Mouse (Mus musculus) megakaryocyte-erythroid progenitor cell, adult 5 weeks (primary cell): Measurements from ENCODE around the gene Stap2. TPM values are rescaled to one million over a fixed set of nuclear protein-coding genes. Genes with fewer than 3 reads are reported as not detected.

Source experiments
- polyA plus RNA-seq: library from polyadenylated mRNA; stranded (reverse); fragments of >175 nt; gene quantifications from 2 replicates; pipeline ENCODE4 v1.2.3, GENCODE M21; 2012

The Stap2 gene
- 0.18 and 0.47 TPM in 2 replicates for polyA plus RNA-seq

GRCm38 (mm10) chr17:56005415-56006061, at the start of gene Stap2, which contains the start of gene Mpnd:
Gene Stap2 (minus strand): TSS chr17:56005584.
Gene Mpnd (plus strand): TSS chr17:56005711.

GRCm38 (mm10) chr17:56040030-56040856, 34.9 kb upstream of the Stap2 start, which contains the start of gene Chaf1a:
Gene Chaf1a (plus strand): TSS chr17:56040439.

GRCm38 (mm10) chr17:56036176-56036900, 31.0 kb upstream of the Stap2 start, which contains the start of gene Sh3gl1:
Gene Sh3gl1 (minus strand): TSS chr17:56036635.

GRCm38 (mm10) chr17:55986030-55986961, 19.1 kb downstream of the Stap2 start, which contains the start of gene Fsd1:
Gene Fsd1 (plus strand): TSS chr17:55986509.

GRCm38 (mm10) chr17:55969966-55970891, 35.2 kb downstream of the Stap2 start, which contains the start of gene Shd:
Gene Shd (plus strand): TSS chr17:55970467.

GRCm38 (mm10) chr17:55958918-55959728, 46.3 kb downstream of the Stap2 start, which contains the start of gene Yju2:
Gene Yju2 (plus strand): TSS chr17:55959099.

GRCm38 (mm10) chr17:55952447-55953027, 52.8 kb downstream of the Stap2 start, which contains the start of gene Ebi3:
Gene Ebi3 (plus strand): TSS chr17:55952640.

GRCm38 (mm10) chr17:55949400-55949799, 56.0 kb downstream of the Stap2 start, which contains the start of gene Zfp119b:
Gene Zfp119b (minus strand): TSS chr17:55949500.

Other genes starting within 250 kb of the Stap2 start
- gene Zfp119a, start 126.7 kb downstream of the Stap2 start, polyA plus RNA-seq: 0.62 and 0.73 TPM in 2 replicates
- gene Zfp959, start 113.5 kb downstream of the Stap2 start, polyA plus RNA-seq: 2.9 and 3.5 TPM in 2 replicates
- 0.31 and 0.32 TPM in 2 replicates for gene Zfp119b, start 56.1 kb downstream of the Stap2 start, polyA plus RNA-seq
- gene Ebi3, start 52.9 kb downstream of the Stap2 start, polyA plus RNA-seq: 52.3 and 76.6 TPM in 2 replicates
- gene Yju2, start 46.5 kb downstream of the Stap2 start, polyA plus RNA-seq: 33.2 and 44.4 TPM in 2 replicates
- gene Shd, start 35.1 kb downstream of the Stap2 start, polyA plus RNA-seq: 2.6 and 6.5 TPM in 2 replicates
- 0.13 TPM in 1 of 2 replicates, not detected in the other for gene Fsd1, start 19.1 kb downstream of the Stap2 start, polyA plus RNA-seq
- gene Mpnd, start 127 bp upstream of the Stap2 start, polyA plus RNA-seq: 73.3 and 76.8 TPM in 2 replicates
- 88.5 and 88.9 TPM in 2 replicates for gene Sh3gl1, start 31.1 kb upstream of the Stap2 start, polyA plus RNA-seq
- gene Chaf1a, start 34.9 kb upstream of the Stap2 start, polyA plus RNA-seq: 52.5 and 116 TPM in 2 replicates
- 44.5 and 52.3 TPM in 2 replicates for gene Ubxn6, start 69.4 kb upstream of the Stap2 start, polyA plus RNA-seq
- 200 and 292 TPM in 2 replicates for gene Hdgfl2, start 74.0 kb upstream of the Stap2 start, polyA plus RNA-seq
- 0.02 TPM in 1 of 2 replicates, not detected in the other for gene Plin4, start 104.2 kb upstream of the Stap2 start, polyA plus RNA-seq
- gene Plin5, start 112.0 kb upstream of the Stap2 start, polyA plus RNA-seq: not detected in 2 replicates
- gene Lrg1, start 116.4 kb upstream of the Stap2 start, polyA plus RNA-seq: 42.7 and 91.2 TPM in 2 replicates
- gene Sema6b, start 134.8 kb upstream of the Stap2 start, polyA plus RNA-seq: 14.5 and 22.4 TPM in 2 replicates
- 0.96 and 1.1 TPM in 2 replicates for gene Tnfaip8l1, start 156.9 kb upstream of the Stap2 start, polyA plus RNA-seq
- gene Mydgf, start 178.3 kb upstream of the Stap2 start, polyA plus RNA-seq: 46.7 and 52.3 TPM in 2 replicates
- 87.7 and 105 TPM in 2 replicates for gene Dpp9, start 213.3 kb upstream of the Stap2 start, polyA plus RNA-seq